Mouse (Mus musculus) megakaryocyte, embryonic 14.5 days (primary cell): ENCODE data around the gene Slc24a1.

ENCODE experiments used
- FLI1 ChIP-seq: IDR thresholded peaks from 2 replicates; pipeline ENCODE4 v1.6.1; 2012; ENCODE audit warnings: low read length, inconsistent platforms, mixed read lengths
- GATA1 ChIP-seq: IDR thresholded peaks from 3 replicates; pipeline ENCODE4 v1.6.1; 2012; ENCODE audit warnings: mixed read lengths, low read length, inconsistent platforms, borderline replicate concordance

DNA sequence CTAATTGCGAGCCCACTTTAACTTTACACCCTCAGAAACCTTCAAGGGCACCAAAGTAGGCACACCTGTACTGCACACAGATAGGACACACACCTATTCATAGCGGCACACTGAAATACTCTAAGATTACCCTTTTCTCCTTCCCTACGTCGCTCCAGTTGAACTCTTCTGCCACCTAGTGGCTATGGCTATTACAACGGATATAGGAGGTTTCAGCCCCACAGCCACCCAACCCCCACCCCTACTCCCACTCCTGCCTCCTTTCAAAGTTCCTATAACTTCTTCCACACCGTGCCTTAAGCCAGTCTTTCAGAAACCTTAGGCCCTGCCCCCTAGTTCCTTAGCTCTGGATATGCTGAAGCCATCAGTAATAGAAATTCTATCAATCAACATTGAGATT is 14.9 kb downstream of the Slc24a1 start:
- TF ChIP-seq FLI1, result no peak
- no peak for TF ChIP-seq GATA1
